Mouse (Mus musculus): Measurements from ENCODE around the gene Trappc3l. TPM values are rescaled to one million over a fixed set of nuclear protein-coding genes. Genes with fewer than 3 reads are reported as not detected.
A peak's percentile ranks its signal among the peaks of the same experiment; 100 is the strongest.

The Trappc3l gene
- polyA plus RNA-seq, 1 experiment from 2014 or later: not detected

DNA sequence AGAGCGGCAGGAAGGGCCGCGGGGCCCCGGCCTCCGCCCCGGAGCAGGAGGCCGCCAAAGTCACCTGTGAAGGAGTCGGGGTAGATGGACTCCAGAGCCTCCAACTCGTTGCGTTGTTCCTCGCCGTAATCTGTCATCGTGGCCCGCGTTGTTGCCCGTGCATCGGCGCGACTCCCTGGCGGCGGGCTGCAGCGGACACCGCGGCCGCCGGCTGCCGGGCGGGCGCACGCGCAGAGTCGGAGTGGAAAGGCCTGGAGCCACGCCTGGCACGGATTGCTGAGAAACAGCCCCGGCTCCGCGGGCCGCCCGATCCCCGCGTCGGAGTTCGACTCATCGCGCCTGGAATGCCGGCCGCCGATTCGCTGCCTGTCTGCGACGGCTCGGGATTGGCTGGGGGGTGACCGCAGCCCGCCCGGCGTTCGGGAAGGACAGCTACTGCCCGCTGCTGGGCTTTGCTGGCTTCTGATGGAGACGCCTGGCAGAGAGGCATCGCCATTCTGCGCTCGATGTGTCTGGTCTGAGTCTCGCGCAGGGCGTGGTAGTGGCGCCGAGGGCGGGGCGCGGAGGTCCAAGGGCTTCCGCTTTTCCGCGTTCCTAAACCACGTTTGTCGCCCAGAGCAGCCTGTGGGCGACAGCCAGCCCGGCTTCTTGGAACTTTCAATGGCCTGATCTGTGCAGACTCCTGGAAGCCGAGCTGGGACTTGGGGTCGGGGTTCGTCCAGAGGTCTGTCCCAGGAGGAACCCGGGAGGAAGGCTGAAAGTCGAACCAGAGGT is 17.9 kb upstream of the Trappc3l start, which contains the start of gene Rwdd1:
Rwdd1 (minus strand) TSS at position 323 of the 774 bp plus-strand sequence.
- peak within 1 kb of the TSS; percentile 90 for H3K4me3 ChIP-seq (replicated peaks; ENCODE audit: low read depth, low read length)
- H3K4me1 ChIP-seq (replicated peaks; ENCODE audit: insufficient read depth, low read length): peaks cover 10% of the 10 kb centered on the region; the same call in 1 of the 2 replicates
- no peaks in the 10 kb centered on the region for H3K36me3 ChIP-seq (ENCODE audit: insufficient read depth, low read length)
- WGBS: under 1% methylated on average over 78 of the region's 82 CpGs
- H3K9me3 ChIP-seq (replicated peaks; ENCODE audit: low read length): no peaks in the 10 kb centered on the region
- peak within 1 kb of the TSS; percentile 85 for H3K9ac ChIP-seq (ENCODE audit: low read depth, low read length)
- TF ChIP-seq CTCF (IDR thresholded peaks at IDR 0.05; ENCODE audit: low read depth): peak; percentile 48
- H3K27me3 ChIP-seq (ENCODE audit: insufficient read depth, low read length): no peaks in the 10 kb centered on the region
- H3K27ac ChIP-seq: peak within 1 kb of the TSS; percentile 91
- peak; percentile 100 for ATAC-seq (replicated peaks; ENCODE audit: low FRiP score, low read depth)
- peak within 1 kb of the TSS; percentile 71 for H3K4me2 ChIP-seq (ENCODE audit: low read length)
- peak; percentile 99 for DNase-seq (ENCODE audit: low spot score)

DNA sequence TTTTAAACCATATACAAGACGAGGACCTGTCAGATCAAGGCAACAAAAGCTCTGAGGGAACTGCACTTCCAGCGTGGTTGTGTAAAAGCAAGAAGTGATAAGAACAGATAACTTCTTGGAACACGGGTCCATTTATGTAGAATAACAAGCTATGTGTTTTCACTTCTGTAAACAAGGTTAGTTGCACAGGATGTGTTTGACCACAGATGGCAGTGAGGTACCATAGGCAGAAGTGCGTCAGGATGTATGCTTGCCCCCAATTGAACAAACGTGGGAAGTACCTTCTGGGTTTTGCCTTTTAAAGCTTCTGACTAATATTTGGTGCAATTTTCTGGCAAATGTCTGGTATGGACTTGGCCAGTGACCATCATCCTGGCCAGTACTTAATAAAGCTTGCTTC is 7.1 kb upstream of the Trappc3l start:
- no peak for DNase-seq (ENCODE audit: low spot score)
- H3K4me2 ChIP-seq (ENCODE audit: low read length): no peak overlapping the region
- TF ChIP-seq CTCF (IDR thresholded peaks at IDR 0.05; ENCODE audit: low read depth): no peak
- no peak overlapping the region for H3K4me3 ChIP-seq (replicated peaks; ENCODE audit: low read depth, low read length)
- no peaks in the 10 kb centered on the region for H3K9me3 ChIP-seq (replicated peaks; ENCODE audit: low read length)
- H3K4me1 ChIP-seq (replicated peaks; ENCODE audit: insufficient read depth, low read length): no peaks in the 10 kb centered on the region
- WGBS: 77% methylated on average over 5 of the region's 5 CpGs
- no peak for ATAC-seq (replicated peaks; ENCODE audit: low FRiP score, low read depth)
- no peaks in the 10 kb centered on the region for H3K36me3 ChIP-seq (ENCODE audit: insufficient read depth, low read length)
- H3K9ac ChIP-seq (ENCODE audit: low read depth, low read length): no peak overlapping the region
- H3K27ac ChIP-seq: no peak overlapping the region
- H3K27me3 ChIP-seq (ENCODE audit: insufficient read depth, low read length): no peaks in the 10 kb centered on the region

DNA sequence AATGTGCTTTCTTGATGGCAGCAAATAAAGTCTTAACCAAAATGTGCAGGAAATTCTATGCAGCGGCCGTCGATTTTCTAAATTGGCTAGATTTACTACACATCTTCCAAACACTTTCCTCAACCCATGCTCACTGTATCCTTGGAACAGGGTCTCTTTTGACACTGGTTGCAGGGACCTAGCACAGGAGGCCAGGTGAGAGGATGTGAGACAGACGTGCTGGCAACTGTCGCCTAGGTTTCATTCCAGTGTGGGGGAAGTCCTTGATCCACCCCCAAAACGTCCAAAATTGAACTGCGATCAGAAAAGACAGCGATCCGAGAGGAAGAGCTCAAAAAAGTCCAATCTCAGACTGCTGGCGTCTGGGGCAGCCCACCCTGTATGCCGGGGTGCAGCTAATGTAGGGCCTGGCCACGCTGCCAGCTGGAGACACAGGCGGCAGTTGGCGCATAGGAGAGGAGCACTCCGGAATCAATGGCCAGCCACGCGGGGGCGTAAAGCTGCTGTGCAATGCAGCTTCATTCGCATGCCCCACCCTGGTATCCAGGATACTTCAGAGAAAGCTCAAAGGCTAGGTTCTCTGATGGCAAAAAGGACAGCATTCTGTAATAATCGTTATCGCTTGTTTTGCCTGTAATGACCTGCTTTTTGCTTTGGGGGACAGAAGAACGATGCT is 3.6 kb upstream of the Trappc3l start:
- Histone ChIP-seq H3K4me3 (replicated peaks; ENCODE audit: low read depth, low read length) (no peak overlapping the region), H3K36me3 (ENCODE audit: insufficient read depth, low read length) (no peaks in the 10 kb centered on the region), H3K4me1 (replicated peaks; ENCODE audit: insufficient read depth, low read length) (no peaks in the 10 kb centered on the region), H3K9me3 (replicated peaks; ENCODE audit: low read length) (no peaks in the 10 kb centered on the region), H3K27me3 (ENCODE audit: insufficient read depth, low read length) (no peaks in the 10 kb centered on the region), H3K9ac (ENCODE audit: low read depth, low read length) (no peak overlapping the region), H3K27ac (no peak overlapping the region), H3K4me2 (ENCODE audit: low read length) (peak overlapping the region; percentile 46)
- peak; percentile 74 for TF ChIP-seq CTCF (IDR thresholded peaks at IDR 0.05; ENCODE audit: low read depth)
- 18% methylated on average over 22 of the region's 22 CpGs for WGBS
- ATAC-seq (replicated peaks; ENCODE audit: low FRiP score, low read depth) (peak; percentile 59), DNase-seq (ENCODE audit: low spot score) (peak; percentile 76)

DNA sequence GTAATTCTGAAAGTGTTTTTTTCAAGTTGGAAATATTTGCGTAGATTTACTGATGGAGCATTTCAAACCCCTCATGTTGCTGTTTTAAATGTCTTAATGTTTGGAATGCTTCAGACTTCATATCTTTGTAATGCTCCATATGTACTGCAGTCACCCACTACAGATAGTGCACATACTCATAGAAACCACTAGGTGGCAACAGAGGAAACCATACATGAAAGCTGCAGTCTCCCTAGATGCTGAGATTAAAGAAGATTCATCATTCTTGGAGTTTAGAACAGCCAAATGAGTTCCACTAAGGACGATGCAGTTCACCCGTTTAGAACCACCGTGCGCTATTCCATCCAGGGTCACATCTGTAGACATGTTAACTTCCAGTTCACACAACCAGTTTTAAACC is 810 bp upstream of the Trappc3l start:
- Histone ChIP-seq H3K4me1 (replicated peaks; ENCODE audit: insufficient read depth, low read length) (no peaks in the 10 kb centered on the region), H3K4me2 (ENCODE audit: low read length) (no peak overlapping the region), H3K4me3 (replicated peaks; ENCODE audit: low read depth, low read length) (no peak overlapping the region), H3K27me3 (ENCODE audit: insufficient read depth, low read length) (no peaks in the 10 kb centered on the region), H3K9ac (ENCODE audit: low read depth, low read length) (no peak overlapping the region), H3K36me3 (ENCODE audit: insufficient read depth, low read length) (no peaks in the 10 kb centered on the region), H3K9me3 (replicated peaks; ENCODE audit: low read length) (no peaks in the 10 kb centered on the region), H3K27ac (no peak overlapping the region)
- peak; percentile 94 for TF ChIP-seq CTCF (IDR thresholded peaks at IDR 0.05; ENCODE audit: low read depth)
- peak; percentile 92 for DNase-seq (ENCODE audit: low spot score)
- ATAC-seq (replicated peaks; ENCODE audit: low FRiP score, low read depth): peak; percentile 57; the same call in 1 of the 2 replicates
- WGBS: 11% methylated on average over 5 of the region's 5 CpGs

DNA sequence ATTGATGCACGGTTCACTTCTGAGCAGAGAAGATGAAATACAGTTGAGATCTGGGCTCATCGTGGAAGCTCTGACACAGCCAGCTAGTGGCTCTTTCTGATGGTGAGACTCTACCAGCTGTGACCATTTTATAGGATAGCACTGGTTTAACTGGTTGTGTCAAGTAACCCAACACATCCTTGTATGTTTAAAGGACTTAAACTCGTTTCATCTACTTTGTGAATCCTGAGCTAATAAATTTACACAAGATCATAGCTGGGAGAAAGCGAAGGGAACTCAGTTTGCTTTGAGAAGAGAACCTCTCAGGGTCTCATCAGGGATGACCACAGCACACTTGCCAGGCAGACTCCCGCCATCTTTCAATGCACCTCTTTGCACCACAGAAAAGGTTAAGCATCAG is 6.8 kb downstream of the Trappc3l start, which contains the start of gene Calhm4:
Calhm4 (minus strand) TSS at position 101 of the 400 bp plus-strand sequence.
- 80% methylated on average over 5 of the region's 5 CpGs for WGBS
- ATAC-seq (replicated peaks; ENCODE audit: low FRiP score, low read depth): no peak
- Histone ChIP-seq H3K4me1 (replicated peaks; ENCODE audit: insufficient read depth, low read length) (no peaks in the 10 kb centered on the region), H3K9me3 (replicated peaks; ENCODE audit: low read length) (no peaks in the 10 kb centered on the region), H3K9ac (ENCODE audit: low read depth, low read length) (no peak within 1 kb of the TSS), H3K4me3 (replicated peaks; ENCODE audit: low read depth, low read length) (no peak within 1 kb of the TSS), H3K27ac (no peak within 1 kb of the TSS), H3K4me2 (ENCODE audit: low read length) (no peak within 1 kb of the TSS), H3K36me3 (ENCODE audit: insufficient read depth, low read length) (no peaks in the 10 kb centered on the region), H3K27me3 (ENCODE audit: insufficient read depth, low read length) (no peaks in the 10 kb centered on the region)
- DNase-seq (ENCODE audit: low spot score): no peak
- no peak for TF ChIP-seq CTCF (IDR thresholded peaks at IDR 0.05; ENCODE audit: low read depth)

DNA sequence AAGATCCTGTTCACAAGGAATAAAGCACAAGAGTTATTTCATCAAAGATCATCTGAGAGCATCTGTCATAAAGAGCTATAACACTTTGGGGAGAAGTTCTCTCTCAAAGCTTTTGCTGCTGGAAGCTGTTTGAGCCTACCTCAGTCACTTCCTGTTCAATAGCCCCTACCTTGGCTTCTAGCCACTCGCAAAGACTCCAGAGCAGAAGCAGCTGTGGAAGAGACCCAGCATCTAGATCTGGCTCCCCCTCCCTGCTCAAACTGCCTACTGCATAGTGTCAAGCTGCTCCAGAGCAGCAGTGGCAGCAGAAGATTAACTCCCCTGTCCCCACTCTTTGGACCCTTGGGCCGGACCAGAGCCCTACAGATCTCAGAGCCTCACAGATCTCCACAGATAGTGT is 16.6 kb downstream of the Trappc3l start:
- no peaks in the 10 kb centered on the region for H3K36me3 ChIP-seq (ENCODE audit: insufficient read depth, low read length)
- no peaks in the 10 kb centered on the region for H3K9me3 ChIP-seq (replicated peaks; ENCODE audit: low read length)
- H3K27ac ChIP-seq: no peak overlapping the region
- H3K27me3 ChIP-seq (ENCODE audit: insufficient read depth, low read length): no peaks in the 10 kb centered on the region
- H3K4me2 ChIP-seq (ENCODE audit: low read length): no peak overlapping the region
- DNase-seq (ENCODE audit: low spot score) (peak; percentile 46), ATAC-seq (replicated peaks; ENCODE audit: low FRiP score, low read depth) (no peak)
- no peak overlapping the region for H3K9ac ChIP-seq (ENCODE audit: low read depth, low read length)
- no peaks in the 10 kb centered on the region for H3K4me1 ChIP-seq (replicated peaks; ENCODE audit: insufficient read depth, low read length)
- 64% methylated on average over 2 of the region's 2 CpGs for WGBS
- TF ChIP-seq CTCF (IDR thresholded peaks at IDR 0.05; ENCODE audit: low read depth): no peak
- H3K4me3 ChIP-seq (replicated peaks; ENCODE audit: low read depth, low read length): no peak overlapping the region

Measured in kidney, postnatal 0 days (tissue).